Mouse (Mus musculus) forebrain, embryonic 11.5 days (tissue): ENCODE results near the gene Cpb2. TPM values are rescaled to one million over a fixed set of nuclear protein-coding genes. Genes with fewer than 3 reads are reported as not detected.
A peak's percentile ranks its signal among the peaks of the same experiment; 100 is the strongest.

Experiments
- ATAC-seq: fragments of 200-750 bp; cut with Nextera tagmentation; replicated peaks from 2 replicates; pipeline ENCODE4 v1.8.0; 2017; ENCODE audit warnings: moderate TSS enrichment; ENCODE audit not compliant: low FRiP score
- DNase-seq: peaks from one replicate; pipeline ENCODE4 v3.0.0-alpha.2; 2017; ENCODE audit warnings: low spot score
- H3K27ac ChIP-seq: fragments of 300-500 bp; sonication (generic); 2 replicates; pipeline ENCODE4 v1.5.1; 2014; ENCODE audit warnings: low read depth, low read length
- H3K27me3 ChIP-seq: fragments of 300-500 bp; sonication (generic); 2 replicates; pipeline ENCODE4 v1.6.1; 2014; ENCODE audit warnings: mild to moderate bottlenecking, low read length, mixed read lengths; ENCODE audit not compliant: control insufficient read depth, insufficient read depth
- H3K36me3 ChIP-seq: fragments of 300-500 bp; sonication (generic); 2 replicates; pipeline ENCODE4 v1.6.1; 2014; ENCODE audit warnings: mild to moderate bottlenecking, low read length, moderate library complexity, mixed read lengths; ENCODE audit not compliant: control insufficient read depth, insufficient read depth
- H3K4me1 ChIP-seq: fragments of 300-500 bp; sonication (generic); replicated peaks from 2 replicates; pipeline ENCODE4 v1.6.1; 2014; ENCODE audit warnings: low read length, mixed read lengths; ENCODE audit not compliant: control insufficient read depth, insufficient read depth
- H3K4me2 ChIP-seq: fragments of 300-500 bp; sonication (generic); 2 replicates; pipeline ENCODE4 v1.6.1; 2014; ENCODE audit warnings: low read depth, mild to moderate bottlenecking, low read length, moderate library complexity, mixed read lengths; ENCODE audit not compliant: severe bottlenecking
- H3K4me3 ChIP-seq: fragments of 300-500 bp; sonication (generic); 2 replicates; pipeline ENCODE4 v1.5.1; 2014; ENCODE audit warnings: low read depth, low read length
- H3K9ac ChIP-seq: fragments of 300-500 bp; sonication (generic); 2 replicates; pipeline ENCODE4 v1.6.1; 2014; ENCODE audit warnings: low read length
- H3K9me3 ChIP-seq: fragments of 300-500 bp; sonication (generic); 2 replicates; pipeline ENCODE4 v1.6.1; 2016; ENCODE audit warnings: low read length, mixed read lengths; ENCODE audit not compliant: control insufficient read depth
- WGBS: fragments of 180-500 bp; shearing (Covaris S2); extraction: QIAGEN DNeasy Blood & Tissue Kit; methylation state at CpG from one replicate; pipeline ENCODE4 v1.1.7; 2014; 5-methylcytosine and 5-hydroxymethylcytosine counted together
- polyA plus RNA-seq: library from polyadenylated mRNA; unstranded; fragments of >200 nt; fragmentation: Nextera tagmentation; extraction: Ambion mirVana; gene quantifications from 2 replicates; pipeline ENCODE4 v1.2.1, GENCODE M21; 2014

Gene Cpb2
- polyA plus RNA-seq, result not detected in 2 replicates

DNA sequence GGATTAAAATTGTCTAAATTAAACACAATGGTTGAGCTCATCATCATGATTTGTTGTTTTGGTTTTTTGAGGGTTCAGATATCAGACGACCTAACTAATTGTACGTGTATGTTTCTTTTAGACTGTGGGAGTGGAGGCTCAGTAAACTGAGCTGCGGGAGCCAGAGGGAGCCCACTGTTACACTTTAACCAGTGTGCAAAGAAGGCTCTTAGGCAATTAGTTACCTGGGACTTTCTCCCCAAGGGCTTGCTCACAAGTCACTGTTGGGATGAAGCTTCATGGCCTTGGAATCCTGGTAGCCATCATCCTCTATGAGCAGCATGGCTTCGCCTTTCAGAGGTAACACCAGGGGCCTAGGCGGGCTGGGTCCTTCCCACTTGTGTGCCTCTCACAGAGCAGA, at the start of gene Cpb2:
Gene Cpb2 (plus strand): TSS at position 201 of the 400 bp plus-strand sequence.
- Histone ChIP-seq H3K36me3 (no peaks in the 10 kb centered on the region), H3K4me2 (no peak within 1 kb of the TSS), H3K27me3 (no peaks in the 10 kb centered on the region), H3K27ac (no peak within 1 kb of the TSS), H3K4me3 (no peak within 1 kb of the TSS), H3K4me1 (peaks cover 2% of the 10 kb centered on the region; the same call in 1 of the 2 replicates), H3K9me3 (no peaks in the 10 kb centered on the region), H3K9ac (no peak within 1 kb of the TSS)
- ATAC-seq, result no peak
- 85% methylated on average over 5 of the region's 5 CpGs for WGBS
- no peak for DNase-seq

DNA sequence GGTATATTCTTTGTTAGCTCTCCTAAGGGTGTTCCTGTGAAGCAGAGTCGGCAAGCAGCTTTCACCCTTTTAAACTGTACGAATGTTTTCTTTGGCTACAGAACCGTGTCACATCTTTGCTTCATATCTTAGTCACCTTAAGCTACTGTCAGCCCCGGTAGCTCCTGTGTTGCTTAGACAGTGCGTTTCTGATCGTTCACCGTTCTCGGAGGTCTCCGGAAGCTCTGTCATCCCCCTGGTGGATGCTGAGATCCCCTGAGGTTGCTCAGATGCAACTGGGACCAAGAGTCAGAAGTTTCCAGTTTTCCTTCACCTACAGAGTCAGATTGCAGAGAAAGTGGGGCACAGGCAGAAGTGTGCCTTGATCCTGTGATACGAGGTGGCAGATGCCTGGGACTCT, 49.7 kb upstream of the Cpb2 start:
- Histone ChIP-seq H3K36me3 (no peaks in the 10 kb centered on the region), H3K9ac (no peak overlapping the region), H3K4me3 (no peak overlapping the region), H3K4me1 (no peaks in the 10 kb centered on the region), H3K27ac (no peak overlapping the region), H3K9me3 (no peaks in the 10 kb centered on the region), H3K4me2 (no peak overlapping the region), H3K27me3 (no peaks in the 10 kb centered on the region)
- ATAC-seq, result no peak
- DNase-seq, result no peak
- 91% methylated on average over 10 of the region's 10 CpGs for WGBS

DNA sequence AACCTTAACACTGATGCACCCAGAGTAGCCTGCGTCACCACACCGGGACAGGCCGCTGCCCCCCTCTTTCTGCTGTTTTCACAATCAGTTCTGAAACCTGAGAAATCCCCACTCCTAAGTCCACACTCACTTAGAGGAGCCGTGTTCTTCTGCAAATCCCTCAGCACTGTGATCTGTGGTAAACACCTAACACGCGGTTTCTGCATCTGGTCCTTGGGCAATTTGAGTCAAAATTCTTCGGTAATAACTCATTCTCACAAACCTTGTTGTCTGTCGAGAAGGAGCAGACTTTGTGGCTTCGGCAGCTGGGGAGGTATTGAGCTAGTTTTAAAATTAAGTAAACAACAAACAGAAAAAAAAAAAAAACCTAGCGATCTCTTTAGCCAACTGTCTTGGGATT, 49.2 kb upstream of the Cpb2 start:
- Histone ChIP-seq H3K4me2 (no peak overlapping the region), H3K27ac (no peak overlapping the region), H3K27me3 (no peaks in the 10 kb centered on the region), H3K4me1 (no peaks in the 10 kb centered on the region), H3K36me3 (no peaks in the 10 kb centered on the region), H3K9me3 (no peaks in the 10 kb centered on the region), H3K9ac (no peak overlapping the region), H3K4me3 (no peak overlapping the region)
- WGBS, result 86% methylated on average over 10 of the region's 10 CpGs
- no peak for DNase-seq
- ATAC-seq, result no peak

DNA sequence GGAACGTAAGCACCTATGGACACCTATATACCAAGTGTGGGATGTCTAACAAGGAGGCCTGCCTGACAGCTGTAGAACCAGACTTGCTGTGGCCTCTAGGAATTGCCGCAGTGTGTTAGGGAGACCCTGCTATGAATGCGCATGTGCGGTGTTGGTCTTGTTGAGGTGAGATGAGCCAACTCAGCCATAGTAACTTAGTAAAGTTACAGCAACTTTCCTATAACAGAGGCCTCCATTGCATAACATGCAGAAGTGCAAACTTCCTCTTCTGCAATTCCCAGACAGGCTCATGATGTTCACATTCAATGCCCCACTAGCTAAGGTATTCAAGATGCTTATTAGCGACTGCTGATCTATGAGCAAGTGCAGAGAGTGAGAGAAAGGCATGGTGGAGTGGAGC, 46.6 kb upstream of the Cpb2 start:
- 90% methylated on average over 5 of the region's 5 CpGs for WGBS
- H3K9me3 ChIP-seq, result no peaks in the 10 kb centered on the region
- H3K36me3 ChIP-seq, result no peaks in the 10 kb centered on the region
- H3K4me2 ChIP-seq, result no peak overlapping the region
- DNase-seq, result no peak
- H3K9ac ChIP-seq, result no peak overlapping the region
- no peak for ATAC-seq
- no peak overlapping the region for H3K27ac ChIP-seq
- no peaks in the 10 kb centered on the region for H3K4me1 ChIP-seq
- no peak overlapping the region for H3K4me3 ChIP-seq
- H3K27me3 ChIP-seq, result no peaks in the 10 kb centered on the region

DNA sequence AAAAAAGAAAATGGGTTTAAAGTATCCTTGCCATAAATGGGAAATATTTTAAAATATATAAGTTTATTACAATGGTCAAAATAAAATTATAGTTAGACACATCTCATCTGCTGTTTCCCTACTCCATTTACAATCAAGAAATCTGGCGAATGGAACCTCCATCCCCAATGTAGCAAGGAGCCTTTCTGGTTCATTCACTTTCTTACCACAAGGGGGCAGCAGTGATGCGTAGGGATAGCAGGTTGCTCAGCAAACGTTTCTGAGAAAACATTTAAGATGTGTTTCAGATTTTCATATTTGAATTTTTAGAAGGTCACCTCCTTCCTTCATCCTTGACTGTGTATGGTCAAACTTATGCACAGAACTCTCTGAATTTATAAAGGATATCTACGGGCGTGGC, 45.1 kb upstream of the Cpb2 start:
- no peak for ATAC-seq

DNA sequence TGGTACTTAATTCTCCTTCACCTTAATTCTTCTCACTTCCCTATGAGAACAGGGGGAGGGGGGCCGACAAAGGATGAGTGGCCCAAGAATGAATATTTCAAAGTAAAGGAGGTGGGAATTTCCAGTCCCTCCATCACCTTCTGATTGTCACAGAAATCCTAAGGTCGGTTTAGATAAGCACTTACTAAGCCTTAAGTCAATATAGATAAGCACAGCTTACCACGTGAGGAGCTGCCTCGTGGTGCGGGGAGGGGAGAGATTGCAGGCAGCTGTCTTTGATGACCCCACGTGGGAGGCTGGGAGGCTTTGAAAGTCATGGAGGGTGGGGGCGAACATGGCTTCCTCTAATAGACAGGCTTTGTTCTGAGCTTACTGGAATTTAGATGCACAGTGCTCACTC, 44.4 kb upstream of the Cpb2 start:
- ATAC-seq, result no peak
- H3K4me1 ChIP-seq, result no peaks in the 10 kb centered on the region
- H3K36me3 ChIP-seq, result no peaks in the 10 kb centered on the region
- H3K9ac ChIP-seq, result no peak overlapping the region
- 69% methylated on average over 7 of the region's 7 CpGs for WGBS
- no peaks in the 10 kb centered on the region; the same call in 1 of the 2 replicates for H3K9me3 ChIP-seq
- H3K4me2 ChIP-seq, result no peak overlapping the region
- no peak overlapping the region for H3K27ac ChIP-seq
- DNase-seq, result no peak
- no peak overlapping the region for H3K4me3 ChIP-seq
- no peaks in the 10 kb centered on the region for H3K27me3 ChIP-seq

More for the DNA sequence above, 45.1 kb upstream of the Cpb2 start:
- H3K9ac ChIP-seq, result no peak overlapping the region
- WGBS, result 40% methylated on average over 5 of the region's 5 CpGs
- H3K4me3 ChIP-seq, result no peak overlapping the region
- no peak overlapping the region for H3K27ac ChIP-seq
- H3K27me3 ChIP-seq, result no peaks in the 10 kb centered on the region
- H3K4me1 ChIP-seq, result no peaks in the 10 kb centered on the region
- no peaks in the 10 kb centered on the region for H3K36me3 ChIP-seq
- no peak overlapping the region for H3K4me2 ChIP-seq
- H3K9me3 ChIP-seq, result no peaks in the 10 kb centered on the region; the same call in 1 of the 2 replicates
- DNase-seq, result peak; percentile 82

DNA sequence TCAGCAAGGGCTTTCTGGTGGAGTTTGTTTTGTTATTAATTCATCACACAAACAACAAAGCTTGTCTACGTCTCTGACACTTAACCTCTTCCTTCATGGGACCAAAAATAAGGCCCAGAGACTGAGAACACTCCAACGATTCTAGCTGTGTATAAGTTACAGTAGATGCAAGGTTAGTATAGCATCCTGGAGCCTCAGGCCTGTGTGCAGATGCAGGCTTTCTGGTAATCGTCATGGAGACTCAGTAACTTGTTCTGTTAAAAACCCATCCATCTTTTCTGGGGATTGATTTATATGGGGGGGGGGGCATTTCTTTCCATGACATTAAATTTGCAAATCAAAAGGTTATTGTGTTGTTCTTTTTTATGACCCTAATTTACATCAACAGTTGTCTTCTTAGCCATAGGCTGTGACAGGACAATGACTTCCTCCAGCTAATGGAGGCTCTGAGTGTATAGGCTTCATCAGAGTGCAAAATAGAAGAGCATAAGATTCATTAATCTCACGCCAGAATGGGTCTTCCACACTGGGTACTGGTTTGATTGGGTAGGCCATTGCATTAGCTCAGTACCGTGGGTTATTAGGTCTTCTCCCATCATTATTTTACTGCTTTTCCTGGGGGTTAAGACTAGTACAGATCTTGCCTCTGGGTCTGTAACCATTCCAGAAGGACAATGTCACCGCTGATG, 36.6 kb upstream of the Cpb2 start:
- 89% methylated on average over 6 of the region's 6 CpGs for WGBS
- no peak overlapping the region for H3K27ac ChIP-seq
- no peak overlapping the region for H3K4me3 ChIP-seq
- DNase-seq (no peak), ATAC-seq (no peak)
- no peak overlapping the region for H3K4me2 ChIP-seq
- no peaks in the 10 kb centered on the region; the same call in 1 of the 2 replicates for H3K9me3 ChIP-seq
- H3K27me3 ChIP-seq, result no peaks in the 10 kb centered on the region
- H3K36me3 ChIP-seq, result no peaks in the 10 kb centered on the region
- no peak overlapping the region for H3K9ac ChIP-seq
- no peaks in the 10 kb centered on the region for H3K4me1 ChIP-seq

DNA sequence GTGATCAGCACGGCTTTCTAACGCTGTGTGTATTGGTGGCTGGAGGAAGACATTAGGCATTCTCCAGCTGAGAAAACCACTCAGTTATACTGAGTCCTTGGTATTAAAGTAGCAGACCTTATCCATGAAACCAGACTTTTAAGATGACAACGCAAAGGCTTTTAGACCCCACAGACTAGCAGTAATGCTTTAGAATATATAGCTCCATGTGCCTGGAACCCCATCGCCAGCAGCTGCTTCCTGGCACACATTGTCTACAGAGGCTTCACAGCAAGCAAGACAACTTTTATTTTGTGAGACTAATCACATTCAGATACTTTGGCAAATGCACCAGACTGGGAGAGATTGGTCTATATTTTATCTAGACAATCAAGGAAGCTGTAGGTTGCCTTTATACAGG, 35.8 kb upstream of the Cpb2 start:
- Histone ChIP-seq H3K27ac (no peak overlapping the region), H3K27me3 (no peaks in the 10 kb centered on the region), H3K4me1 (no peaks in the 10 kb centered on the region), H3K36me3 (no peaks in the 10 kb centered on the region), H3K9me3 (no peaks in the 10 kb centered on the region; the same call in 1 of the 2 replicates), H3K4me3 (no peak overlapping the region), H3K4me2 (no peak overlapping the region), H3K9ac (no peak overlapping the region)
- no peak for ATAC-seq
- 92% methylated on average over 4 of the region's 4 CpGs for WGBS
- no peak for DNase-seq

DNA sequence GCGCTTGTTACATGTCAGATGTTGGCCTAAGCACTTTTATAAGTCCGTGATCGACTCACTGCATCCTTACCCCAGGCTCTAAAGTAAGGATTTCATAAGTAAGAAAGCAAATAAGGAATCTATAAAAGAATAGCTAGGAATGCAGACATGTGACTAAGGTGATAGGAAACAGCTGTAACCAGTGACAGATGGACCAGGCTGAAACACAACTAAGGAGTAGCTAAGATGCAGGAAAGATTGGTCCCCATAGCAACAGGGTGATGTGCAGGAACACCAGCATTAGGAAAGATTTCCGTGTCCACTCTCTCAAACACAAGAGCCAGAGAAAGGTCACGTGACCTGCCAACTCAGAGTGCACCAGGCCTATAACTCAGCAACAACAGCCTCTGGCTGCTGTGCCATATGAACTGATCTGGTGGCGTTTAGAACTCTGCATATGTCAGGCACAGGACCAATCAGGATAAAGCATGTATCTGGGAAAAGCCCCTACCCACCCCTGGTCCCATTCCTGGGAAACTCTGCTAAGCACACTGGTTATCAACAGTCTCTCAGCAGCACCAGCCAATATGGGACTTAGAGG, 33.4 kb upstream of the Cpb2 start:
- Histone ChIP-seq H3K27ac (no peak overlapping the region), H3K4me1 (no peaks in the 10 kb centered on the region), H3K4me3 (no peak overlapping the region), H3K27me3 (no peaks in the 10 kb centered on the region), H3K9ac (no peak overlapping the region), H3K9me3 (no peaks in the 10 kb centered on the region; the same call in 1 of the 2 replicates), H3K4me2 (no peak overlapping the region), H3K36me3 (no peaks in the 10 kb centered on the region)
- WGBS, result 77% methylated on average over 6 of the region's 6 CpGs
- DNase-seq (no peak), ATAC-seq (no peak)
